Mouse (Mus musculus) lung, postnatal 10 days (tissue): ENCODE data around the gene Dph6.
A peak's percentile ranks its signal among the peaks of the same experiment; 100 is the strongest.
"Not testable (repeated sequence)": the region's sequence is repeated elsewhere in the genome, so short reads cannot be mapped to it uniquely, and the experiment has no call there.

Experiments used
- DNase-seq: peaks from one replicate; pipeline ENCODE4 v3.0.0; 2021

Dph6 gene

DNA sequence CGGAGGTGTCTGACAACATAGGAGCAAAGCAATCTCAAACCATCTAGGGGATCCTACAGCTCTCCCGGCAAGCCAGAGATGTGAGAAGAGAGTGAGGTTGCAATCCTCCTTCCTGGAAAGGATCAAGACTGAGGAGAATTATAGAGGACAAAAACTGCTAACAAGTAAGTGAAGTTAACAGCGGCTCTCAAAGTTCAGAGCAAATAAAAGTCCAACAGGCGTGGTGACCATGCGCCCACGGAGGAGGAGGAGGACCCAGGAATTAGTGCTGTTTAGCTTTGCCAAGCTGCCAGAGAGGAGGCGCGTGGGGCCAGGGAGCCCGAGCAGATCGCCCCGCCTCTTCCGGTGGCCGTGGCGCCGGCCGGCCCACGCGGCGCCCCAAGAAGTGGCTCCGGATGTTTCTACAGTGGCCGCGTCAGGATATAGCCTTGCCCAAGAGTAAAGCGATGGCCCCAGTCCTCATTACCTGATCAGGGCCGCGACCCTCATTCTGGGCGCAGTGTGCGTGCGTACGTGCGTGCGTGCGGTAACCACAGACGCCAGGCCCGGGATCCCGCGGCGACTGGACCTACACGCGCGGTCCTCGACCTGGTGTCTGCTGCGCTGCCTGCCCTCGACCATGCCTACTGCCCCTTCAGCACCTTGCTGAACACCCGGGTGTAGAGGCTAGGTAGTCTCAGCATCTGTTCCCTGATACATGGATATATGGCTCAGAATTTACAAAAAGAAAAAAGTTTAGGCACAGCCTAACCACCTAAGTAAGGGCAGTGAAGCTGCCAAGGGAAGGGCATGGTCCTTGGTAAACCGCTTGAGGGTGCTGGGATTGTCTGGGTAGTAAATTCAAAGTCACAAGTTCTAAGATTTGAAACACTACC is at the start of gene Dph6:
Dph6 (minus strand) TSS at position 600 of the 875 bp plus-strand sequence.
- DNase-seq, result peak; percentile 90

DNA sequence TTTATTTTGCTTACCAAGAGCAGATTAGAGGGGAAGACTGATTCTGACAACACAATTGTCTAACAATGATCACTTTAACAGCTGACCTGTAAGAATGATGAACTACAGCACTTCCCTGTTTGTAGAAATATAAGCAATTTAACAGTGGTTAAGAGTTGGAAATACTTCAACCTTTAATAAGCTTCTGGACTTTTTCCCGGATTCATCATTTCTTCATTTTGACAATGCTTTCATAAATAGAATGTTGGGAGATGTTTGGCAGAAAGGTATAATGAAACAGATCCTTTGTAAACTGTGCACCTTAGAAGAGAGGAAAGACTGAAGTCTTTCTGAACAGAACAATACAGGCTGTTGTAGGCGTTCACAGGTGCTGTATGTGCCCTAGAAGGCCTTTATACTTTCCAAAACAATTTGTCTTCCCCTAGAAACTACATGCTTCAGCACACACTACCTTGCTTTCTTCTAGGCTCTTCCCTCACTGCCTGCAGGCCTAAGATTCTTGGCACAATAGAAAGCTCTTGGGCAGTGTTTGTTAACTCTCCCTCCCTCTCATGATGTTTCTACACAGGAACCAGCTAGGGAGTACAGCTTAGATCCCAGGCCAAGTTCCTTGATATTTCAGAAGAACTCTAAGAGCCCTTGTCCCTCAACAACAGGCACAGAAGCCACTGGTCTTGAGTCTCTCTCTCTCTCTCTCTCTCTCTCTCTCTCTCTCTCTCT is 46.4 kb upstream of the Dph6 start:
- peak; percentile 18 for DNase-seq

DNA sequence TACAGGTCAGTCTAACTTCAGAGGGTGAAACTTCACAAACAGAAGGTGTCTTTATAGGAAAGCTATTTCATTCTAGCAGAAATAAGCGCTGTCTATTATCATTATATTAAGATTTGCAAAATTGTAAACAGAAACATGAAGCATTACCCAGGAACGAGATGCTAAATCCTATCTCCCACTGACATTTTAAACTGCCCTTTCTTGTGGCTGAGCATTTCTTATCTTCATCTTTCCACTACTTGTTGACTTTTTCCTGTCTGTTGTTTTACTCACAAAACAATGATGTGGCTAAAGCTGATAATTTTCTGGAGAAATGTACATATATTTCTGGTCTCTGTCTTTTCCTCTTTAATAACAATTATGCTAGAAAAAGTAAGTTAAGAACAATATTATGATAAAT is 36.8 kb upstream of the Dph6 start:
- DNase-seq, result no peak

DNA sequence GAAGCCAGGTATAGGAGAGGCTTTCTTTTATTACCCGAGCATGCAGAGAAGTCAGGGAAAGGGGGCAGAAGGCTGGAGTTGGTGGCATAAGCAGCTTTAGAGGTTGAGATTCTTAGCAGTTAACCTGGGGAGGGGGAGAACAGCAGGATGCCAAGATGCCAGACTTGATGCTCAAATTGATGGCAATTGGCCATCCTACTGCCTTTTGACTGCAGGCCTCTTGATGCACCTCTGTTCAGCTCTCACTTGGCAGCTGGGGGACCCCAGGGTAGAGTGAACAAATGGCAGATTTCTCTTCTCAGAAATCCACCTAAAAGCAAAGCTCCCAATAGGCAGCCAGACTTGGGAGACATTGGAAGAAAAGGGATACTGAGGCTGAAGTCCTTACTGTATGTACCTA is 32.7 kb upstream of the Dph6 start:
- DNase-seq, result no peak

DNA sequence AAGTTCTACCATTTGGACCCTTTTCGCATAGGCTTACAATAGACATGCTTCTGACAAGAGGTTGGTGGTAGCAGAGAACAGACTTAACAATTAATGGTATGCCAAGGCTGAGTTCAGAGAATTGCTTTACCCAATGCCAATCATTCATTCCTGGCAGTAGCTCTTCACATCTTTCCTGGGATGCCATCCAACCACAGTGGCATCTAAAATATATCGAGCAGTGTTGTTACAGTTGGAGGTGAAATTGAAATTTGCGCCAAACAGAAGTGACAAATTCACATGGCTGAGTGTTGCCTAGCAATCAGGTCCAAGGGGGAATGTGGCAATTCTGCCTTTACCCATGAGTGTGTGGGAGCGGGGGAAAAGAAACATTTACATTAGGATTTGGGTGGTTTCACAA is 32.3 kb upstream of the Dph6 start:
- DNase-seq, result no peak

DNA sequence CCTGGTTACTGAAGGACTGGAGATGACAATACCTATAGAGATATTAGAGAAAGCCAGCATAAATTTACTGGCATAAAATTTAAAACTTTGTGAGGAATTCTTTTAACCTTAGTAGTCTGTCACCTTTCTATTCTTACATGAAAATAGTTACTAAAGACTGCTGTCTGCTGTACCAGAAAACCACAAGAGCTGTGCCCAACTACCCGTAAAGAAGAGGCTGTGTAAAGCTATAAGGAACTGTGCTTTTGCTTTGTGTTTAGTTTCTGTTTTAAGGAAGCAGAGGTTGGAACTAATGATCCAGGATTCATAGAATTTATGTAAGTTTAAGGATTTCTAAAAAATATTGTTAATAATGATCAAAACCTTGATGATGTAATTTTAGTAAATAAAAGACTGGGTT is 19.1 kb upstream of the Dph6 start:
- no peak for DNase-seq

DNA sequence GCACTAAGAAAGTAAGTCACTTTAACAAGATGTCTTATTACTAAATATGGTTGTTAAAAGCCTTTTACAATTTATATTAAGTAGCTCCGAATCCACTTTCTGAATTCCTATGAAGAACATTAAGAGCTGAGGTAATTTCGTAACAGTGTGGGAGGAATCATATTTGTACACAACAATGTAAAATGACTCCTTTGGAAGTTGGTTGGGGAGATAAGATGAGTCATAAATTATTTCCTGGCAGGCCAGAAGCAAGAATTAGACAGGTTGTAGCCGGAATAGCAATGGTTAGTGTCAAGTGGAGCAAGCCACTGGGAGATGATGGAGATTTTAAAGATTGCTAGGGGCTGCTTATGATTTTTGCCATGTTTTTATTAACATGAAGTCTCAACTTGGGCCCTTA is 16.2 kb upstream of the Dph6 start:
- no peak for DNase-seq

DNA sequence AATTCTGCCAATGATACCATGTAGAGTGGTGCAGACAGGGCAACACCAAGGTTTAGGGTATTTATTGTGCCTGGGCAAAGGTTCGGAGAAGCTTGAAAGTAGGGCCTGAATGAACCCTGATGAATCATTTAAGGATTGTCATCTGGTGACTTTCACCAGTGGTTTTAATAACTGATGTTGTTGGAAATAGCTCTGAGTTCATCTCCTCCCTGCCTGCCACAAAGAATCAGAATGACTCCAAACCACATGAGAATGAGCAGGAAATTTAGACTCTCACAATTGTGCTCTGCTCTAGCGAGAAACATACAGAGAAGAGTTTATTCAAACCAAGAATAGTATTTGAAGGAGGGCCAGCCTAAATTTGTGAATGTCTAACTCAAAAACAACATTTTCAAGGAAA is 4.2 kb upstream of the Dph6 start:
- no peak for DNase-seq

DNA sequence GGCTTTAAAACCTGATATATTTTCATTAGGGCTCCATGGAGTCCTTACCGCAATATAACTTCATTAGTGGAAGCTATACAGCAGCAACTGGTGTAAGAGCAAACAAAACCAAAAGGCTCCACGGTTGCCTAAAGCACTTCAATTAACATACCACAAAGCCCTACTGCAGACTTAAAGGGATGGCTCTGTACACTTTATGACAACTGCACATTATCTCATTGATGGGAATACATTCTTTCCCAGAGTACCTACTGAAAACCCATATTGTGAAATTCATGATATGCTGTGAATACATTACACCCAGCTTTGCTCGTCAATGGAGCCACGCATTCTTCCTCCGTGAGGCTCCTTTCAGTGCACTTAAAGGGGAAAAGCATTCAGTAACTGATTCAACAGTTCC is 8.5 kb downstream of the Dph6 start:
- no peak for DNase-seq

DNA sequence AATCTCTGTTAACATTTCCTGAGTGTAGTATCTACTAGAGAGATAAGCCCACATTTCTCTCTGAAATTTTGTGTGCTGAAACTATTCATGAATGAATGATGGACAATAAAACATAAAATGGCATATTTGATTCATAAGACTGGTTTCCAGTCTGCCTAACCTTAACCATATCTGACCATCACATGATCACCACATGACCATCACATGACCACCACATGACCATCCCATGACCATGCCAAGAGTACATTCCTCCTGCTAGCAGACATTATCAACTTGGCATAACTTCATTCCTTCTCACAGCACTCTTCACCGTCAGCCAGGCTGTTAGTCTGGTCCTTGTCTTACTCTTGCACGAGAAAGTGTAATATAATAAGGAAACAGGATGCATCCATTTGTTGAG is 10.9 kb downstream of the Dph6 start:
- DNase-seq, result no peak

DNA sequence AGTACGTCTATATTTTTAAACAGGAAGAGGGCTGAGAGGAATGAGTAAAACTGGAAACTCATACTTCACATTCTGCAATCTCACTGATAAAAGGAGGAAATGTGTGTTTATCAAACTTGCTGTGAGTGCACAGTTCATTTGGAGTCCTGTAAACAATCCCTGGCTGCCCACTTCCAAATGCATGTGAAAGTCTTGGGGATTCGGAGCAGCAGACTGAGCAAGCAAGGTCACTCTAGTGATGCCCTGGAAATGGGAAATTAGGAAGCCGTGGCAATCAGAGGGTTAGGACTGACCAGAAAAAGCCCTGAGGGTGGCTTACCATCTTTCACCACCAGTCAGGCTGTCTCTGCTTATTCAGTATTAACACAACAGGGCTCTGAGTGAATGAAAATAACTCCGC is 30.1 kb downstream of the Dph6 start:
- DNase-seq, result peak; percentile 55

DNA sequence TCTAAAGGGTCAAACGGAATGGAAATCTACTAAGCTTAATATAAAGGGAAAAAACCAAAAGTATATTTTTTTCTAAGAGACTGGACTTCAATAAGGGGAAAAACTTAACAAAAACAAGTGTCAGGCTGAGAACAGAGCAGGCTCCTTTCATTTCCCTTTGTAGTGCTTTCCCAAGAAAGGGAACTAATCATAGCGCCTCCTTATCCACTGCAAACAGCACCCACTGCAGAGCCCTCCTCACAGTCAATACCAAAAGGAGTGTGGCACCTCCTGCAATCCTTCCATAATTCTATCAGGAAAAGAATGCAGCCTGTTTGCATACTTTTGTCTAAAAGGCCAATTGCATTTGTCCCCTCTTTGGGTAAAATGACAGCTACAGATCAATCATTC is 32.2 kb downstream of the Dph6 start:
- peak; percentile 3 for DNase-seq

DNA sequence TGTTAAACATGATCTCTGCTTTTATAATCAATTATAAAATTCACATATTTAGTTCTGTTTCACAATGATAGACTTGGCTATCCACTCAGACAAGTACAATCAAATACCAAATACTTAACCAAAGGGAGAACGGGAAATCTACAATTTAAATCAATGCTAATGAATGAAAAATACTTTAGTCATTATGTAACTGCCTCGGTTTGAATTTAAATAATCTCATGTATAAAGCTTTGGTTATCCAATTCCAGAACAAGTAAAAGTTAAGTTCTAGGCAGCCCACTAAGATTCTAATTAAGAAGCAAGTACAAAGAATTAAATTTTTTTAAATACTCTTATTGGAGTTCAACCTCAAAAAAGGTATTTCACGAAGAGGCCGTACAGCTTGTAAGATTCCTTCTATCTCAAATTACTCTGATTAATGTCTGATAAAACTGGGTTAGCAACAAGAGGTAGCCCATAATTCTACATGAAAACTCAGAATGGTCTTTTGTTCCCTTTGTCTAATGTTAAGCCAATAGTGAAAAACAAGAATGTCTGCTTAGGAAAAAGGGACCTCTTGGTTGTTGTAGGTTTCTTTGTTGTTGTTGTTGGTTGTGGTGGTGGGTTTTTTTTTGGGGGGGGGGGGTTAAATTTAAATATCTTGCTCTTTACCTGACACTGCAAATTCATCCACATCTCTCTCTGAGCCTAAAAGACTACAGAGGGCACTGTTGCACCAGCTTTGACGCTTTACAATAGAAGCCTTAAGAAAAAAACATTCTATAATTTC is 32.8 kb downstream of the Dph6 start:
- DNase-seq, result peak; percentile 25

DNA sequence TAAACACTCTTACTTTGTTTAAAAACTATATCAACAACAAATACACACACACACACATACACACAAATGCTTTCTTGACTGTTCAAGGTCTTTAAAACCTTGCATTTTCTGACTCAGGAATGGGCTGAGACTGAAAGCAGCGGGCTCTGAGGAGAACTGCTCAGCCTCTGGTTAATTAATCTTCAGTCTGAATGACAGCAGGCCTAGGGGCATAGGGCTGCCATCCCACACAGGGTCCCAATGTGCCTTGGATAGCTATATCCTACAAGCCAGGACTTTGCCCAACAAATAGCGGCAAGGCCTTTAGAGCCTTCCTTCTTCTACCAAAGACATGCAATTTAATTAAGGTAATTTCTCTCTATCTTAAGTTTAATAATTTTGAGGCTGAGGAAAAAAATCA is 43.2 kb downstream of the Dph6 start:
- DNase-seq, result no peak

DNA sequence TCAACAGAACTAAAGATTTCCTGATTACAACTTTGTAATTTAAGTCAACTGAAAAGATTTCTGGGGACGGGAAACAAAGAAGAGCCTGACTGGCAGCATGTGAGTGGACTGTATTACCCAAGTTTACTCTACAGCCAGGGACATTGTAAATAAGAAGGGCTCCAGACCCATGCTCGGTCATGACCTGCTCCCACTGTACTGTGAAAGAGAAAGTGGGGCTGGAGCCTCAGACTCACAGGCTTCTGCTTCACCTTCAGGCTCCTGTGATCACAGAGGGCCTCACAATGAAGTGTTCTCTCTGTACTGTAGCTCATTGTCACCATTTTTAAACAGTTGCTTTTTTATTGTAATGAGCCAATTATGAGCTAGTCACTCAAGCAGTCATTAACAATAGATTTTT is 44.7 kb downstream of the Dph6 start:
- DNase-seq, result peak; percentile 6

DNA sequence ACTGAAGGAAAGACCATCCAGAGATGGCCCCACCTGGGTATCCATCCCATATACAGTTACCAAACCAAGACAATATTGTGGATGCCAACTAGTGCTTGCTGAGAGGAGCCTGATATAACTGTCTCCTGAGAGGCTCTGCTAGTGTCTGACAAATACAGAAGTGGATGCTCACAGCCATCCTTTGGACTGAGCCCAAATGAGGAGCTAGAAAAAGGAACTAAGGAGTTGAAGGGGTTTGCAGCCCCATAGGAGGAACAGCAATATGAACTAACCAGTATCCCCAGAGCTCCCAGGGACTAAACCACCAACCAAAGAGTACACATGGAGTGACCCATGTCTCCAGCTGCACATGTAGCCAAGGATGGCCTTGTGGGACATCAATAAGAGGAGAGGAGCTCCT is 49.6 kb downstream of the Dph6 start:
- not testable (repeated sequence) for DNase-seq

DNA sequence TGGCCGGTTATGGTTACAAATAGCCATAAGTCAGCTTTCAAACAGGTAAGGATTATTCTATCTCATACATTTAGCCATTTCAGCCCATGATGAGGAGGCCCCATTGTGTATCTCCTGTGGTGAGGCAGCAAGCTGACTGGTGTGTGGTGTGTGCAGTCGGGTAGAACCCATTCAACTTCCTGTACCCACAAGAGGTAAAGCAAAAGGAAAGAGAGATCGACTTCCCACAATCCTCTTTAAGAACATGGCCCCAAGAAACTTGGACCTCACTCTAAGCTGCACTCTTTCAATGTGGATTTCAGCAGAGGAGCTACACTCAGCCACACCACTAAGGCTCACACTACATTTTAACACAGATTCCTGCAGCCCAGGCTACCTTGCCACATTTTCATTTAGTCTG is 53.6 kb downstream of the Dph6 start:
- DNase-seq, result no peak

DNA sequence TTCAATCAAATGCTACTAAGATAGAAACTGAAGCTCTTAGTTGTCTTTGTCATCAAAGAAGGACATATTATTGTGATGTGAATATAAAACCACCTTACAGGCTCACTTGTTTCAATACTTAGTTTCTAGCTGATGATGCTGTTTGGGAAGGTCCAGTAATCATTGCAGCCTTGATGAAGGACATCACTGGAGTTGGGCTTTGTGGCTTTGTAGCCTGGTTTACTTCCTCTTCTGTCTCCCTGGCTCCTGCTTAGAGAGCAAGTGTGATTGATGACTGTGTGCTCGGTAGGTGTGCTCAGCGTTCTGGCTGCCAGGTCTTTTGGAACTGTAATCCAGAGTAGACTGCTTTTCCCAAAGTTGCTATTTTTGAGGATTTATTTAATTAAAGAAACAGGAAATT is 55.0 kb downstream of the Dph6 start:
- no peak for DNase-seq

DNA sequence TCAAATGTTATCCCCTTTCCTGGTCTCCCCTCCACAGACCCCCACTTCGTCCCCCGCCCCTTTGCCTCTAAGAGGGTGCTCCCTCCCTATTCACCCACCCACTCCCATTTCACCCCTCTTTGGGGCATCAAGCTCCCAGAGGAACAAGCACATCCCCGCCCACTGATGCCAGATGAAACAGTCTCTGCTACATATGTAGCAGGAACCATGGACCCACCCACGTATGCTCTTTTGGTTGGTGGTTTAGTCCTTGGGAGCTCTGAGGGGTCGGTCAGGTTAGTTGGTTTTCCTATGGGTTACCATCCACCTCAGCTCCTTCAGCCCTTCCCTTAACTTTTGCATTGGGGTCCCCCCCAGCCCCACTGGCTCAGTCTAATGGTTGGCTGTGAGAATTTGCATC is 61.4 kb downstream of the Dph6 start:
- DNase-seq, result no peak

DNA sequence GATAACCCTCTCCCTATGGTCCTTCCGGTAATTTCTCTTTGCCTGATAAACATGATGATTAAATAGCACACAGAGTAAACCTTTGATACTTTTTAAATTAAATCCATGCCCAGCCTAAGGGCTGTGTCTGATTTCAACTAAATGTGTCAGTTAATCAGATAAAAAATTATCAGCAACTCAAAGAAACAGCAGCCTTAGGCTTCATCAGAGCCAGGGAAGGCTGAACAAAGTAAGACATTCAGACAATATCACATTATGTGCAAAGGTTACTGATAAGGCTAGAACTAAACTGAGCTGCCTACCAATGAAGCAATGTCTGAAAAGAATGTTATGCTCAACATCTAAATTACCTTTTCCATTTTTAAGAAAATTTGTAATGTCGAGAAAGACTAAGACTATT is 74.0 kb downstream of the Dph6 start:
- DNase-seq, result no peak

DNA sequence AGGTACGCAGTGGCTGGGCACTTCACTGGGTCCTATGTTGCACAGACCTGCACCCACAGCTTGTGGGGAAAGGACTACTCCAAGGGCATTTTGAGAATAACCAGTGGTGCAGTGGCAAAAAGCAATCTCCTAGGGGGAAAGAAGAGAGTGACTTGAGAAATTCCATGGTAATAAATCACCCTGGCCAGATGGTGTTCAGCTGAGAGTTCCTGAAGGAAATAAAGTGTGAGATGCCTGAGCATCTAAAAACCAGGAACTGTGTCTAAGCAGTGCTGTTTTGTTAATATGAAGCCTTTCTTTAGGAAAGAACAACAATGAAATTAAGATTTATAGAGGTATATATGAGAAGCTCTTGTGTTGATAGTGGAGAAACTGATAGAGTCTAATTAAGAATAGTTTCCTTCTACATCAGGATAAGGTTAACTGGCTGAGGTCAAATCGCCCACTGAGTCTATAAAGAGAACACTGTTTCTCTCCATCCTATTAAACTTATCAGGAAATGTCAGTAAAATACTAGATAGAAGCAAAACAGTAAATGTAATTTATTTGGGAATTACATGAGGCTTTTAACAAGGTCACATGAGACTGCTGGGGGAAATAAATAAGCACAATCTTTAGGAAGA is 111.7 kb downstream of the Dph6 start:
- DNase-seq, result no peak

DNA sequence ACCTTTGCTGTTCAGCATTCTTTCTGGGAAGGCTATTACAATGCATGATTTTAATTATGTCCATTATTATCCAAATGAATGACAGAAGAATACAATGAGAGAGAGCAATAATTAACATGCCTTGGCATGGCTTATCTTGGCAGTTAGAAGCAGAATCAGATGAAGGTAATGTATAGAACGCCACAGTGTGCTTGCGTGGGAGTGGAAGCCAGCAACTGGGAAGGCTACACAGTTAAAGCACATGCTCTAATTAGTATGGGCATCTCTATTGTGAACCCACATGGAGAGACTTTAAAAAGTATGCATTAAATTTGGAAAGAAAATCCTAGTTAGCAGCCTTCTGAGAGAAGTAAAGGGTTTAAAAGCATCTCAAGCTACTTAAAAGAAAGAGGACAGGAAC is 112.4 kb downstream of the Dph6 start:
- no peak for DNase-seq

DNA sequence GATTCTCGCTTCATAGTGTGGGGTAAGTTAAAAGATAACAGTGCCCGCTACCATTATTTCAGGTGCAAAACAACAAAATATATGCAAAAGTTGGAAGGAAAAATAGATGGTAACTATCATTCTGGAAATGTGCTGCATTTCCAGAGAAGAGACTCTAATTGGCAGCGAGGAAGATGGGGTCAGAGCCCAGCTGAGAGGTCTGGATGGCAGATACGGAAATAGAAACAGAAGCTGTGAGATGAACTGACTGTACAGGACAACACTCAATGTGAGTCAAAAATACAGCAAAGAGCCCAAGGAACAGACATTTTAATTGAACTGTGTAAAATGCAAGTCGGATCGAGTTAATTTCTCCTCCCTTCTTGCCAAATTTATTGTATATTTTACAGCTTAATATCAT is 114.3 kb downstream of the Dph6 start:
- DNase-seq, result no peak
